Mouse (Mus musculus): Measurements from ENCODE around the gene Padi2. TPM values are rescaled to one million over a fixed set of nuclear protein-coding genes. Genes with fewer than 3 reads are reported as not detected.

Gene Padi2
- total and polyA plus RNA-seq, 3 experiments: 0.04 TPM; not detected in 2

DNA sequence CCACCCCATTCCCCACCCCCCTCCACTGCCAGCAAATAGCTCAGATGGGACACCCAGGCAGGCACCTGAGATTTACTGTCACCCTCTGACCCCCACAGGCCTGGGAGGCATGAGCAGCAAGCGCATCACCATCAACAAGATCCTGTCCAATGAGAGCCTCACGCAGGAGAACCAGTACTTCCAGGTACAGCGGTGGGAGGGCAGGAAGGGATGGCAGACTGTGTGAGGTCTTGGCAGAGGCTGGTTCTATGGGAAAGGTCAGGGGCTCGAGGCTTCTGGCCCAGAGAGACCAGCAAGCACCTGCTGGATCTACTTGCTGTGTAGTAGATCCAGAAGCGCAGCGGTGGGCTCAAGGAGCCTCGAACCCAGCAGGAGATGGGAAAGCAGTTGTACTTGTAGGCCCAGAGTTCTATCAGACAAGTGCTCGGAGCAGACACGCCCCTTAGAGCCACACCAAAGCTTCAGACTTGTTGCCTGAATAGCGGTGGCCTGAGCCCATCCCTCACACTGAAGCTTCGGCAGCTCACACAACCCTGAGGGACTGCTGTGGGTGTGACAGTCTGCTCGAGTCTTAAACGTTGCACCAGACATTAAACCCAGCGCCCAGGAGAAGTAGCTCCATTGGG lies 40.5 kb downstream of the Padi2 start:
- Histone ChIP-seq H3K4me1 (ENCODE audit: control insufficient read depth in 1 of 2, insufficient read depth in 2 of 2) (peaks cover 5 to 15% of the 10 kb centered on the region in 2 experiments; a peak in 3 of 4 replicates), H3K27ac (ENCODE audit: insufficient read depth, low read depth) (no peak overlapping the region), H3K4me3 (replicated peaks in 1 of 3; ENCODE audit: low read depth in 2 of 3, low read length in 2 of 3, poor library complexity in 1 of 3) (no peak overlapping the region), H3K4me2 (ENCODE audit: insufficient read depth, low read depth, poor library complexity, severe bottlenecking) (no peak overlapping the region), H3K9ac (ENCODE audit: insufficient read depth, low read depth) (no peak overlapping the region), H3K79me2 (replicated peaks; ENCODE audit: control insufficient read depth, extremely low read depth, insufficient read depth, poor library complexity, severe bottlenecking) (no peaks in the 10 kb centered on the region), H3K36me3 (replicated peaks in 1 of 2; ENCODE audit: control insufficient read depth in 1 of 2, insufficient read depth in 1 of 2, low read length in 1 of 2) (no peaks in the 10 kb centered on the region), H3K9me3 (replicated peaks; ENCODE audit: low read length) (peaks cover 17% of the 10 kb centered on the region), H3K27me3 (replicated peaks) (peaks cover 22% of the 10 kb centered on the region)
- TF ChIP-seq KAT2A (IDR thresholded peaks at IDR 0.05; ENCODE audit: insufficient replicate concordance, low read length) (no peak), USF2 (conservative IDR thresholded peaks at IDR 0.05; ENCODE audit: low read depth, low read length) (no peak), HCFC1 (IDR thresholded peaks at IDR 0.05; ENCODE audit: low read depth, low read length) (no peak), CHD2 (IDR thresholded peaks at IDR 0.05; ENCODE audit: low read length) (no peak), PAX5 (IDR thresholded peaks at IDR 0.05; ENCODE audit: low read length) (no peak), MEF2A (IDR thresholded peaks at IDR 0.05; ENCODE audit: borderline replicate concordance, low read depth, low read length) (no peak), MAFK (IDR thresholded peaks at IDR 0.05; ENCODE audit: insufficient replicate concordance, low read length) (no peak), SMC3 (IDR thresholded peaks at IDR 0.05; ENCODE audit: low read depth, low read length) (no peak), USF1 (IDR thresholded peaks at IDR 0.05; ENCODE audit: low read depth, low read length) (no peak), EP300 (IDR thresholded peaks at IDR 0.05; ENCODE audit: low read length) (no peak), ZKSCAN1 (IDR thresholded peaks at IDR 0.05; ENCODE audit: borderline replicate concordance, low read depth, low read length) (no peak), TCF12 (IDR thresholded peaks at IDR 0.05; ENCODE audit: low read depth, low read length) (no peak), UBTF (IDR thresholded peaks at IDR 0.05; ENCODE audit: low read depth, low read length) (no peak), JUND (conservative IDR thresholded peaks at IDR 0.05; ENCODE audit: low read depth, low read length) (no peak), JUN (IDR thresholded peaks at IDR 0.05; ENCODE audit: insufficient read depth, low read depth, low read length) (no peak), ELF1 (IDR thresholded peaks at IDR 0.05; ENCODE audit: low read depth, low read length) (no peak), E2F4 (IDR thresholded peaks at IDR 0.05; ENCODE audit: insufficient replicate concordance, low read depth, low read length) (no peak), BHLHE40 (IDR thresholded peaks at IDR 0.05; ENCODE audit: low read depth, low read length) (no peak), ETS1 (conservative IDR thresholded peaks at IDR 0.05; ENCODE audit: low read depth, low read length) (no peak)
- dilution Hi-C loops (cut with MboI; ENCODE audit: extremely low pct_ligation_motif_present, extremely low pct_unique_long_range_greater_than_20kb, low sequenced_read_pairs) (no loop called here), in situ Hi-C loops (cut with MboI; ENCODE audit: low pct_ligation_motif_present, low pct_unique_long_range_greater_than_20kb, low sequenced_read_pairs) (no loop called here)
- DNase-seq (ENCODE audit: extremely low read depth): no peak

Measured in CH12.LX (cell line).